Mouse (Mus musculus) mesoderm, embryonic 11.5 days (tissue): ENCODE results near the gene Pde9a.

ENCODE experiments used
- DNase-seq: peaks from one replicate; pipeline ENCODE4 v3.0.0-alpha.2; 2012; ENCODE audit warnings: low read depth, low spot score

Gene Pde9a

GRCm38 (mm10) chr17:31386766-31387275 is 811 bp downstream of the Pde9a start:
- no peak for DNase-seq

GRCm38 (mm10) chr17:31389432-31390050 is 3.5 kb downstream of the Pde9a start:
- no peak for DNase-seq

GRCm38 (mm10) chr17:31391462-31391861 is 5.5 kb downstream of the Pde9a start:
- DNase-seq = no peak

- no peak for DNase-seq
Observed at GRCm38 (mm10) chr17:31392041-31392440, 6.0 kb downstream of the Pde9a start.

- no peak for DNase-seq
Observed at GRCm38 (mm10) chr17:31393811-31394210, 7.8 kb downstream of the Pde9a start.

- no peak for DNase-seq
Observed at GRCm38 (mm10) chr17:31400294-31400693, 14.3 kb downstream of the Pde9a start.

GRCm38 (mm10) chr17:31401160-31401559 is 15.2 kb downstream of the Pde9a start:
- DNase-seq = no peak

GRCm38 (mm10) chr17:31402713-31403112 is 16.7 kb downstream of the Pde9a start:
- DNase-seq = no peak

GRCm38 (mm10) chr17:31405694-31406227 is 19.8 kb downstream of the Pde9a start:
- DNase-seq = no peak

- DNase-seq = no peak
Observed at GRCm38 (mm10) chr17:31409741-31410350, 23.8 kb downstream of the Pde9a start.

GRCm38 (mm10) chr17:31415258-31415657 is 29.2 kb downstream of the Pde9a start:
- no peak for DNase-seq

- DNase-seq = no peak
Observed at GRCm38 (mm10) chr17:31418804-31419597, 33.0 kb downstream of the Pde9a start.

- DNase-seq = no peak
Observed at GRCm38 (mm10) chr17:31419598-31419950, 33.6 kb downstream of the Pde9a start.

- no peak for DNase-seq
Observed at GRCm38 (mm10) chr17:31419995-31420394, 34.0 kb downstream of the Pde9a start.

- DNase-seq = no peak
Observed at GRCm38 (mm10) chr17:31420658-31421057, 34.6 kb downstream of the Pde9a start.

- no peak for DNase-seq
Observed at GRCm38 (mm10) chr17:31422381-31422780, 36.4 kb downstream of the Pde9a start.

- DNase-seq = no peak
Observed at GRCm38 (mm10) chr17:31423020-31423419, 37.0 kb downstream of the Pde9a start.

GRCm38 (mm10) chr17:31424358-31424757 is 38.3 kb downstream of the Pde9a start:
- DNase-seq = no peak

- no peak for DNase-seq
Observed at GRCm38 (mm10) chr17:31424798-31425197, 38.8 kb downstream of the Pde9a start.

- no peak for DNase-seq
Observed at GRCm38 (mm10) chr17:31425827-31426698, 40.1 kb downstream of the Pde9a start.

- DNase-seq = no peak
Observed at GRCm38 (mm10) chr17:31429402-31429801, 43.4 kb downstream of the Pde9a start.
